Mouse (Mus musculus): Measurements from ENCODE around the gene Gm42906.

GRCm38 (mm10) chr5:151180176-151180785, 247.7 kb downstream of the Gm42906 start:
- TF ChIP-seq EP300 (optimal IDR thresholded peaks at IDR 0.05) (no peak), CTCF (IDR thresholded peaks at IDR 0.05; ENCODE audit: low read depth) (no peak)

Data from stomach, postnatal 0 days (tissue).